Mouse (Mus musculus): ENCODE data around the gene Thsd4. TPM values are rescaled to one million over a fixed set of nuclear protein-coding genes. Genes with fewer than 3 reads are reported as not detected.
A peak's percentile ranks its signal among the peaks of the same experiment; 100 is the strongest.

Thsd4 gene
- polyA plus RNA-seq, 1 experiment from 2014 or later = 31.6 TPM

- H3K9me3 ChIP-seq = no peaks in the 10 kb centered on the region
- 35% methylated on average over 3 of the region's 3 CpGs for WGBS
- no peak overlapping the region for H3K4me3 ChIP-seq
- no peaks in the 10 kb centered on the region for H3K27me3 ChIP-seq
- H3K27ac ChIP-seq = peak overlapping the region; percentile 22; the same call in 1 of the 2 replicates
- no peak overlapping the region for H3K9ac ChIP-seq
- H3K4me1 ChIP-seq = peaks cover 18% of the 10 kb centered on the region
- no peaks in the 10 kb centered on the region for H3K36me3 ChIP-seq
- ATAC-seq (ENCODE audit: insufficient number of reproducible peaks, low FRiP score, low TSS enrichment, low read depth) = no peak
- H3K4me2 ChIP-seq = no peak overlapping the region
These were observed 41.8 kb downstream of the Thsd4 start for GRCm38 (mm10) chr9:60480052-60480451.

- H3K9me3 ChIP-seq = no peaks in the 10 kb centered on the region
- H3K4me2 ChIP-seq = no peak overlapping the region
- no peaks in the 10 kb centered on the region for H3K36me3 ChIP-seq
- whole genome bisulfite sequencing = 25% methylated on average over 6 of the region's 6 CpGs
- peaks cover 18% of the 10 kb centered on the region for H3K4me1 ChIP-seq
- H3K4me3 ChIP-seq = no peak overlapping the region
- no peak overlapping the region for H3K27ac ChIP-seq
- no peak overlapping the region for H3K9ac ChIP-seq
- no peaks in the 10 kb centered on the region for H3K27me3 ChIP-seq
- ATAC-seq (ENCODE audit: insufficient number of reproducible peaks, low FRiP score, low TSS enrichment, low read depth) = no peak
These were observed 43.0 kb downstream of the Thsd4 start for GRCm38 (mm10) chr9:60478806-60479205.

DNA sequence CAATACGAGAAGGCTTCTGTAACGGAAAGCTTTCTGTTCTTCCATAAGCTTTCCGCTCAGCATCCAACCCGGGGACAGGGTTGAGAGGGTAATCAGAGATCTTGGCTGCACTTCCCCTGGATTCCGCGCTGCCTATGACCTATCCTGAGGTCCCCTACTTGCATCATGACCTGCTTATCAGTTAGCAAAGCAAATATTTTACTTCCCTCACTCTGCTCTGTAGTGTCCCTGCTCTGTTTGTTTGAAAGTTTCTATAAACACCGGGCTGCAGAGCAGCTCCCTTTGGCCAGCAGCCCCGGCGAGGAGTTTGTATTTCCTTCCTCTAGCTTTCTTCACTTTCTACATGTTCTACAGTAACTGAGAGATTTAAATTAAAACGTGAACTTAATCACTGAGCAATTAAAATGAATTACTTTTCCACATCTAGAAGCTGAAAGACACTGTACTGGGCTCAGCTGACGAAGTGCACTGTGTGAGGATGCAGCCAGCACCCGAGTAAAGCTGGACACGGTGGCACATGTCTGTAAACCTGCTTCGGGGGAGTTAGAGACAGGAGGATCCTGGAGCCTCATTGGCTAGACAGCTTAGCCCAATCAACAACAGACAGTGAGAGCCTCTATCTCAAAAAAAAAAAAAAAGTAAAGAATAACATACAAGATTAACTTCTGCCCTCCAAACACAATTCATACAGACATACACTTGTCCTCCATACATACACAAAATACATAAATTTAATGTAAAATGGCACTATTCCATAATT lies 43.7 kb downstream of the Thsd4 start:
- Histone ChIP-seq H3K4me1 (peaks cover 18% of the 10 kb centered on the region), H3K9ac (no peak overlapping the region), H3K36me3 (no peaks in the 10 kb centered on the region), H3K27me3 (no peaks in the 10 kb centered on the region), H3K4me2 (no peak overlapping the region), H3K9me3 (no peaks in the 10 kb centered on the region), H3K27ac (no peak overlapping the region), H3K4me3 (no peak overlapping the region)
- WGBS = 46% methylated on average over 14 of the region's 14 CpGs
- ATAC-seq (ENCODE audit: insufficient number of reproducible peaks, low FRiP score, low TSS enrichment, low read depth) = no peak

GRCm38 (mm10) chr9:60460010-60460982 lies 61.5 kb downstream of the Thsd4 start:
- Histone ChIP-seq H3K4me3 (no peak overlapping the region), H3K9me3 (no peaks in the 10 kb centered on the region), H3K4me1 (peaks cover 20% of the 10 kb centered on the region), H3K27ac (no peak overlapping the region), H3K36me3 (no peaks in the 10 kb centered on the region), H3K27me3 (no peaks in the 10 kb centered on the region), H3K4me2 (no peak overlapping the region), H3K9ac (no peak overlapping the region)
- ATAC-seq (ENCODE audit: insufficient number of reproducible peaks, low FRiP score, low TSS enrichment, low read depth) = no peak
- WGBS = 86% methylated on average over 13 of the region's 13 CpGs

GRCm38 (mm10) chr9:60458468-60458962 lies 63.3 kb downstream of the Thsd4 start:
- no peak for ATAC-seq (ENCODE audit: insufficient number of reproducible peaks, low FRiP score, low TSS enrichment, low read depth)
- Histone ChIP-seq H3K4me3 (no peak overlapping the region), H3K36me3 (no peaks in the 10 kb centered on the region), H3K27me3 (no peaks in the 10 kb centered on the region), H3K9ac (no peak overlapping the region), H3K27ac (peak overlapping the region; percentile 39; the same call in 1 of the 2 replicates), H3K4me2 (no peak overlapping the region), H3K4me1 (peaks cover 31% of the 10 kb centered on the region), H3K9me3 (no peaks in the 10 kb centered on the region)
- WGBS = 47% methylated on average over 14 of the region's 14 CpGs

GRCm38 (mm10) chr9:60457359-60458210 lies 64.3 kb downstream of the Thsd4 start:
- Histone ChIP-seq H3K4me2 (no peak overlapping the region), H3K36me3 (no peaks in the 10 kb centered on the region), H3K4me3 (no peak overlapping the region), H3K27me3 (no peaks in the 10 kb centered on the region), H3K9ac (no peak overlapping the region), H3K4me1 (peaks cover 31% of the 10 kb centered on the region), H3K27ac (no peak overlapping the region), H3K9me3 (no peaks in the 10 kb centered on the region)
- WGBS = 63% methylated on average over 18 of the region's 18 CpGs
- ATAC-seq (ENCODE audit: insufficient number of reproducible peaks, low FRiP score, low TSS enrichment, low read depth) = no peak

DNA sequence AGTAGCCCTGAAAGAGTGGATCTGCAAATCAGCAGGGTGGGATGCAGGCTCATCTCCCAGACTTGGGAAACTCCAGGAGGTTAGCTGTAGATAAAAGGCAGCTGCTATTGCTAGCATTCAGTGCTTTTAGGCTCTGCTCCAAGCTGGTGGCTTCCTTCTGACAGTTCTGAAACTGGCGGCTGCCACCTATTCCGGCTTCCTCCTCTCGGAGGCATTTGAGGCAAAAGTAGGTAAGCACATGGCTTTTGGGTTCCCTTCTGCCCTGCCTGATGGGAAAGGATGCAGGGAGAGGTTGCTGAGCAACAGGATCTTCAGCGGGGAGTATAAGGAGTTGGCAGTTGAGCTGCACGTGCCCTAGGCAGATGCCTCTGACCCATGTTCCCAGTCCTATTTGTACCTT lies 65.2 kb downstream of the Thsd4 start:
- no peak overlapping the region; the same call in 1 of the 2 replicates for H3K27ac ChIP-seq
- 73% methylated on average over 5 of the region's 5 CpGs for WGBS
- ATAC-seq (ENCODE audit: insufficient number of reproducible peaks, low FRiP score, low TSS enrichment, low read depth) = no peak

GRCm38 (mm10) chr9:60454406-60455076 lies 67.3 kb downstream of the Thsd4 start:
- Histone ChIP-seq H3K4me2 (no peak overlapping the region), H3K4me1 (peaks cover 31% of the 10 kb centered on the region), H3K36me3 (no peaks in the 10 kb centered on the region), H3K9me3 (no peaks in the 10 kb centered on the region), H3K9ac (no peak overlapping the region), H3K27ac (peak overlapping the region; percentile 60), H3K27me3 (no peaks in the 10 kb centered on the region), H3K4me3 (no peak overlapping the region)
- peak; percentile 52; the same call in 1 of the 2 replicates for ATAC-seq (ENCODE audit: insufficient number of reproducible peaks, low FRiP score, low TSS enrichment, low read depth)
- WGBS = 53% methylated on average over 13 of the region's 13 CpGs

More for the DNA sequence above, 65.2 kb downstream of the Thsd4 start:
- H3K4me2 ChIP-seq = no peak overlapping the region
- no peaks in the 10 kb centered on the region for H3K36me3 ChIP-seq
- no peaks in the 10 kb centered on the region for H3K9me3 ChIP-seq
- no peak overlapping the region for H3K4me3 ChIP-seq
- no peaks in the 10 kb centered on the region for H3K27me3 ChIP-seq
- H3K4me1 ChIP-seq = peaks cover 31% of the 10 kb centered on the region
- no peak overlapping the region for H3K9ac ChIP-seq

DNA sequence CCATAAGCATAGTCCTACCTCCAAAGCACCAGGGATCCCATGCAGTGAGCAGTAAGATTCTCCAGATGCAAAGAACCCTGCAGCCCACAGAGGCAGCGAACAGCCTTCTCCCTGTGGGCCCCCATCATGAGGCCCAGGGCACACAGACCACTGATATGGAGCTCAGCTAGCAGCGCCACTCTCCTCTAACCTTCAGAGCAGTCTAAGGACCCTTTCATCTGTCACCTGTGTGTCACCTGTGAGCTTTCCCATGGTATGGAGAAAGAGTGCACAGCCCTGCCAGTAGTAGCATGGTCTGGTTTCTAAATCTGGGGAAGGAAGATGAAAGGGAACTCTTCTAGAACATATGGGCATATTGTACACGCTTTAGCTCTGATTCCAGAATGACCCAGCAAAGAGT lies 72.3 kb downstream of the Thsd4 start:
- 79% methylated on average over 3 of the region's 3 CpGs for WGBS
- peaks cover 17% of the 10 kb centered on the region for H3K4me1 ChIP-seq
- H3K27me3 ChIP-seq = no peaks in the 10 kb centered on the region
- H3K4me2 ChIP-seq = no peak overlapping the region
- no peaks in the 10 kb centered on the region for H3K9me3 ChIP-seq
- no peak overlapping the region for H3K4me3 ChIP-seq
- no peak overlapping the region for H3K9ac ChIP-seq
- no peak for ATAC-seq (ENCODE audit: insufficient number of reproducible peaks, low FRiP score, low TSS enrichment, low read depth)
- H3K36me3 ChIP-seq = no peaks in the 10 kb centered on the region
- H3K27ac ChIP-seq = no peak overlapping the region

- no peak for ATAC-seq (ENCODE audit: insufficient number of reproducible peaks, low FRiP score, low TSS enrichment, low read depth)
- H3K4me1 ChIP-seq = peaks cover 15% of the 10 kb centered on the region
- H3K36me3 ChIP-seq = no peaks in the 10 kb centered on the region
- no peak overlapping the region for H3K4me3 ChIP-seq
- no peak overlapping the region for H3K9ac ChIP-seq
- WGBS = 45% methylated on average over 4 of the region's 4 CpGs
- H3K27ac ChIP-seq = peak overlapping the region; percentile 38; the same call in 1 of the 2 replicates
- no peak overlapping the region for H3K4me2 ChIP-seq
- H3K9me3 ChIP-seq = no peaks in the 10 kb centered on the region
- no peaks in the 10 kb centered on the region for H3K27me3 ChIP-seq
These were observed 76.0 kb downstream of the Thsd4 start for GRCm38 (mm10) chr9:60445821-60446220.
